Mouse (Mus musculus) gastrocnemius, adult 2 months (tissue): ENCODE results near the gene Rsph10b. TPM values are rescaled to one million over a fixed set of nuclear protein-coding genes. Genes with fewer than 3 reads are reported as not detected.

Source experiments
- DNase-seq: peaks from one replicate; pipeline ENCODE4 v3.0.0; 2022
- H3K27ac ChIP-seq: fragments of 200-600 bp; 2 replicates; pipeline ENCODE4 v1.8.1; 2022; ENCODE audit warnings: mild to moderate bottlenecking
- H3K4me3 ChIP-seq: fragments of 200-600 bp; 2 replicates; pipeline ENCODE4 v1.8.1; 2022; ENCODE audit warnings: mild to moderate bottlenecking, moderate library complexity
- CTCF ChIP-seq: fragments of 200-600 bp; IDR thresholded peaks from 2 replicates; pipeline ENCODE4 v1.8.1; 2022; ENCODE audit warnings: antibody characterized with exemption, mild to moderate bottlenecking, moderate library complexity
- intact Hi-C: fragments of 180-260 bp; cut with DNase I; formaldehyde crosslinking; loops from one replicate; pipeline ENCODE4 v1.15.1; 2025
- total RNA-seq, 2 experiments: library from RNA; stranded (reverse); gene quantifications; 2 replicates each; pipeline ENCODE4 v1.2.3; 2021

Rsph10b gene
- total RNA-seq, 2 experiments from 2014 or later = 0.31 to 0.84 TPM

- no peak overlapping the region for H3K27ac ChIP-seq
- DNase-seq = peak; percentile 75
- intact Hi-C loops = loop anchor here (1.0 to 5.0 kb wide), 2 partner anchors 185 to 350 kb away; partner anchors contain the start of gene Usp42
- no peak overlapping the region for H3K4me3 ChIP-seq
- peak; percentile 81 for TF ChIP-seq CTCF
Measured at GRCm38 (mm10) chr5:143917418-143917817, 15.4 kb upstream of the Rsph10b start.

GRCm38 (mm10) chr5:143918120-143918519 lies 14.7 kb upstream of the Rsph10b start:
- intact Hi-C loops = loop anchor here (5.0 kb wide), 1 partner anchor 351 kb away; no protein-coding TSS in a partner anchor
- no peak overlapping the region for H3K27ac ChIP-seq
- no peak for TF ChIP-seq CTCF
- no peak overlapping the region for H3K4me3 ChIP-seq
- no peak for DNase-seq

GRCm38 (mm10) chr5:143924781-143925452 lies 7.9 kb upstream of the Rsph10b start:
- no peak for DNase-seq
- TF ChIP-seq CTCF = no peak
- intact Hi-C loops = no loop called here
- Histone ChIP-seq H3K27ac (no peak overlapping the region), H3K4me3 (no peak overlapping the region)

- intact Hi-C loops = no loop called here
- no peak for DNase-seq
Measured at GRCm38 (mm10) chr5:143927875-143928274, 5.0 kb upstream of the Rsph10b start, which contains the start of gene Gm42421. Gene Gm42421 (plus strand): TSS chr5:143928175.

GRCm38 (mm10) chr5:143929291-143929690 lies 3.5 kb upstream of the Rsph10b start:
- intact Hi-C loops = no loop called here
- no peak for TF ChIP-seq CTCF
- DNase-seq = no peak
- no peak overlapping the region for H3K27ac ChIP-seq
- no peak overlapping the region for H3K4me3 ChIP-seq

More at GRCm38 (mm10) chr5:143927875-143928274, 5.0 kb upstream of the Rsph10b start, which contains the start of gene Gm42421:
- TF ChIP-seq CTCF = no peak
- H3K4me3 ChIP-seq = no peak within 1 kb of the TSS
- no peak within 1 kb of the TSS for H3K27ac ChIP-seq

- DNase-seq = no peak
- no peak overlapping the region for H3K4me3 ChIP-seq
- no peak for TF ChIP-seq CTCF
- no peak overlapping the region for H3K27ac ChIP-seq
- intact Hi-C loops = no loop called here
Measured at GRCm38 (mm10) chr5:143930656-143931055, 2.2 kb upstream of the Rsph10b start.

- no peak for TF ChIP-seq CTCF
- intact Hi-C loops = no loop called here
Measured at GRCm38 (mm10) chr5:143931863-143932580, 813 bp upstream of the Rsph10b start.

GRCm38 (mm10) chr5:143933414-143933813 lies 579 bp downstream of the Rsph10b start:
- no peak for TF ChIP-seq CTCF
- intact Hi-C loops = no loop called here
- Histone ChIP-seq H3K27ac (no peak overlapping the region), H3K4me3 (no peak overlapping the region)
- no peak for DNase-seq

More at GRCm38 (mm10) chr5:143931863-143932580, 813 bp upstream of the Rsph10b start:
- Histone ChIP-seq H3K27ac (no peak overlapping the region), H3K4me3 (no peak overlapping the region)
- no peak for DNase-seq

GRCm38 (mm10) chr5:143933875-143934274 lies 1.0 kb downstream of the Rsph10b start:
- Histone ChIP-seq H3K4me3 (no peak overlapping the region), H3K27ac (no peak overlapping the region)
- no peak for DNase-seq
- TF ChIP-seq CTCF = peak; percentile 19; the same call in 1 of the 2 replicates
- intact Hi-C loops = no loop called here

GRCm38 (mm10) chr5:143936156-143936555 lies 3.3 kb downstream of the Rsph10b start:
- DNase-seq = no peak
- Histone ChIP-seq H3K27ac (no peak overlapping the region), H3K4me3 (no peak overlapping the region)
- TF ChIP-seq CTCF = no peak
- intact Hi-C loops = no loop called here

- intact Hi-C loops = no loop called here
- no peak for TF ChIP-seq CTCF
- Histone ChIP-seq H3K27ac (no peak overlapping the region), H3K4me3 (no peak overlapping the region)
- DNase-seq = no peak
Measured at GRCm38 (mm10) chr5:143941588-143941987, 8.8 kb downstream of the Rsph10b start.

- H3K27ac ChIP-seq = no peak overlapping the region
- TF ChIP-seq CTCF = no peak
- no peak overlapping the region for H3K4me3 ChIP-seq
- DNase-seq = no peak
- intact Hi-C loops = no loop called here
Measured at GRCm38 (mm10) chr5:143943231-143944125, 10.6 kb downstream of the Rsph10b start.

- no peak overlapping the region for H3K27ac ChIP-seq
- no peak for DNase-seq
Measured at GRCm38 (mm10) chr5:143948361-143948760, 15.5 kb downstream of the Rsph10b start.

More at GRCm38 (mm10) chr5:143948361-143948760, 15.5 kb downstream of the Rsph10b start:
- no peak overlapping the region for H3K4me3 ChIP-seq
- no peak for TF ChIP-seq CTCF
- intact Hi-C loops = no loop called here
